Mouse (Mus musculus) brown adipose tissue, adult 24 weeks (tissue): ENCODE data around the gene Mknk1. TPM values are rescaled to one million over a fixed set of nuclear protein-coding genes. Genes with fewer than 3 reads are reported as not detected.
A peak's percentile ranks its signal among the peaks of the same experiment; 100 is the strongest.

Experiments
- H3K27ac ChIP-seq: fragments of 200-500 bp; replicated peaks from 2 replicates; pipeline ENCODE4 v1.5.1; 2012; ENCODE audit warnings: low read depth, mild to moderate bottlenecking, low read length
- H3K4me1 ChIP-seq: fragments of 200-500 bp; 2 replicates; pipeline ENCODE4 v1.6.1; 2012; ENCODE audit warnings: low read length, mixed read lengths; ENCODE audit not compliant: control insufficient read depth, insufficient read depth, insufficient read length
- H3K4me3 ChIP-seq: fragments of 200-500 bp; 2 replicates; pipeline ENCODE4 v1.5.1; 2012; ENCODE audit warnings: low read depth, mild to moderate bottlenecking, low read length, moderate library complexity; ENCODE audit not compliant: insufficient read depth
- polyA plus RNA-seq: library from polyadenylated mRNA; stranded (reverse); fragments of >200 nt; gene quantifications from 2 replicates; pipeline ENCODE4 v1.2.4, GENCODE M21; 2012; ENCODE audit not compliant: missing spikeins, insufficient read depth, insufficient read length

Mknk1 gene
- polyA plus RNA-seq, 1 experiment = 14.1 TPM

DNA sequence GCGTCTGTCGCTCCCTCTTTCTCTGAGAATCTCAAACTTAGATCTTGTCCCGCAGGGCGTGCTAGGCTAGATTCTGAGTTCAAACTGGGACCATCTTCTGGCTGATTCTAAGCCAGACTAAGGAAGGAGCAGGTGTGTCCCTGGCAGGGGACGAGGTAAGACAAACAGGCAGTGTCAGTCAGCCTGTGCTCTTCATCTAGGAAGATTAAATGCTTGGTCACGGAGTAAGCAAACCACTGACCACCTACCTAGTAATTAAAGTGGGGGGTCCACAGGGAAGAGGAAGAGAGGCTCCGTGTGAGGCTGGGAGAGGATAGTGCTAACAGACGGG, 10.5 kb upstream of the Mknk1 start:
- Histone ChIP-seq H3K4me3 (peak overlapping the region; percentile 88), H3K27ac (peak overlapping the region; percentile 44), H3K4me1 (peaks cover 10% of the 10 kb centered on the region; the same call in 1 of the 2 replicates)

DNA sequence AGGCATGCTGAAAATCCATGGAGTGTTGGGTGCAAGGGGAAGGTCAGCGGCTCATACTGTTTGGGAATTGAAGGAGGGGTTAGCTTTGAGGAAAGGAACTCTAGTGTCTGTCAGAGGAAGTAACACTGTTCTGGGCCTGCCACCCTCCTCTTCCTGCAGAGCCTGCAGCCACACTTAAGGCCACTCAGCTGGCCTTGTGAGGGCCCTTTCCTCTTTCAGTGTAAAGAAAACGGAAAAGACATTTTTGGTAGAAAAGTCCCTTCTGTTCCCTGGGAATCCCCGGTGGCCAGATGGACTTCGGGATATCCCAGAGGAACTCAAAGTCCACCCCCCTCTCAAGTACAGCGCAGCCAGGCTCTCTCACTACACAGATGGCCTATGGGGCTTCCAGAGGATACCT, 8.5 kb upstream of the Mknk1 start:
- H3K4me3 ChIP-seq = no peak overlapping the region
- peaks cover 10% of the 10 kb centered on the region; the same call in 1 of the 2 replicates for H3K4me1 ChIP-seq
- peak overlapping the region; percentile 42 for H3K27ac ChIP-seq

DNA sequence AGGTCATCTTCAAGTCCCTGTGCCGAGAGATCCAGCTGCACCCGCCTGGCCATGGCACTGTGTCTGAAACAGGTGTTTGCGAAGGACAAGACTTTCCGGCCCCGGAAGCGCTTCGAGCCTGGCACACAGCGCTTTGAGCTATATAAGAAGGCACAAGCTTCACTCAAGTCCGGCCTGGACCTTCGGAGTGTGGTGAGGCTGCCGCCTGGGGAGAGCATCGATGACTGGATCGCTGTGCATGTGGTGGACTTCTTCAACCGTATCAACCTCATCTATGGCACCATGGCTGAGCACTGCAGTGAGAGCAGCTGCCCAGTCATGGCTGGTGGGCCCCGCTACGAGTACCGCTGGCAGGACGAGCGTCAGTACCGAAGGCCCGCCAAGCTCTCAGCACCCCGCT, 7.8 kb upstream of the Mknk1 start:
- Histone ChIP-seq H3K4me3 (no peak overlapping the region), H3K4me1 (peaks cover 10% of the 10 kb centered on the region; the same call in 1 of the 2 replicates), H3K27ac (peak overlapping the region; percentile 23; the same call in 1 of the 2 replicates)

DNA sequence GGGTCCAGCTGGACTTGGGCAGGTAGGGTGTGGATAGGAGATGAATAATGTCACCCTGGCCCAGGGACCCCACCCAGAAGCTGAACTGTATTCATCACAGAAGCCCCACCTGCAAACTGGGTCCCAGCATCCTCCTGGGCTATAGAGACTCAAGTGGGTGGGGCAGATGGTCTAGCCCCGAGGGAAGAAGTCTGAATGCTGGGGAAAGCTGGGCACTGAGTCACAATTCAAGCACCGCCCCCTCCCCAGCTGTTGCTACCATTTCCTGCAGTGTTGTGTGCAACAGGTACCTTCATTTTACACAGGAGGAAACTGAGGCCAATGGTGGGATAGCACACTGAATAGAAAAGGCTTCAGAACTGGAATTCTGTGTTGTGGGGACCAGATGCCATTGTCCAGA, 7.0 kb upstream of the Mknk1 start:
- H3K4me3 ChIP-seq = no peak overlapping the region
- no peak overlapping the region for H3K27ac ChIP-seq
- H3K4me1 ChIP-seq = peaks cover 10% of the 10 kb centered on the region; the same call in 1 of the 2 replicates

DNA sequence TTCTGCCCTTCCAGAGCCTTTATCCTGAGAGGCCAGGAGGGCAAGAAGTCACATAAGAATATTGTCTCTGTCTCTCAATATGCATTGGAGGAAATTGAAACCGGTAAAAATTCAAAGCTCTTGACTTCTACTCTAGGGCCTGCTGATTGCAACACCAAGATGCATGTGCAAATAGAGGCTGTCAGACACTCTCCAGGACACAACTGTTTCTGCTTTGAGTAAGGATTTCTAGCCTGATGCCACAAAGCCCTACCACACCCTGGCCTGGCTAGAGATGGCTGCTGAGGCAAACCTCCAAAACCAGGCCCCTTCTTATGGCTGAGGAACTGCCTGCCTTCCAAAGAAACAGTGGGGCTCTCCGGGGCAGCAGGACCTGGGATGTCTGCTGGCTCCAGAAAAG, 3.4 kb upstream of the Mknk1 start:
- Histone ChIP-seq H3K4me1 (peaks cover 5% of the 10 kb centered on the region), H3K27ac (no peak overlapping the region), H3K4me3 (no peak overlapping the region)

DNA sequence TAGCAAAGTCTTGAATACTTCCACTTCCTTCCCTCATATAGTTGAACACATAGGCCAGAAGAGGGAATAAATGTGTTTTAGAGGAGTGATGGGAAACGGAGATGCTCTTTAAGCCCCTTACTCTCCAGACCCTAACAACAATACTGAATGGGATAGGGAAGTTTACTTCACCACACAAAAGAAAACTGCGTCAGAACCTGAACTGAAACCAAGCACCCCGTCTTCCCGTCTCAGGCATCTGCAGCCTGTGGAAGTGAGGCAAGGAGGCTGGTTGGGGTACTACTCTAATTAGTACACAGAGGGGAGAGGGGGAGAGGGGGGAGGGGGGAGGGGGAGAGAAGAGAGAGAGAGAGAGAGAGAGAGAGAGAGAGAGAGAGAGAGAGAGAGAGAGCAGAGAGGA, 802 bp upstream of the Mknk1 start:
- no peak overlapping the region for H3K4me3 ChIP-seq
- peaks cover 3% of the 10 kb centered on the region for H3K4me1 ChIP-seq
- H3K27ac ChIP-seq = no peak overlapping the region

DNA sequence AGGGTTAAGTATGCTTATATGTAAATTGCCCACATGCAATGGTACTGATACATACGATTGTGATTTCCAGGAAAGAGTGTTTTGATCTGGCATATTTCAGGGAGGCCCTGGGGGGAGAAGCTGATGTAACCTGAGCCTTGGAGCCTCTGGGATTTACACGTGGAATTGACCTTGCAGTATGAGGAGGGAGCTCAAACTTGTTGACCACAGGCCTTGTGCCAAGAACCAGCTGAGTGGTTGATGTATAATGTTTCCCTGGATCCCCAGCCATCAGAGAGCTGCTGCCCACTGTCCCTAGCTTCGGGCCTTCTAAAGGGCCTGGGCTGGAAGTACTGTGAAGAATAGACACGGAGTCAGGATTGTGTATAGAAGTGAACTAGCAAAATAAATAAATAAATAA, 958 bp downstream of the Mknk1 start:
- Histone ChIP-seq H3K27ac (0 out of 2 replicates have a peak overlapping the region, but pooled peaks have one; percentile 7), H3K4me3 (peak overlapping the region; percentile 78), H3K4me1 (peaks cover 3% of the 10 kb centered on the region)

DNA sequence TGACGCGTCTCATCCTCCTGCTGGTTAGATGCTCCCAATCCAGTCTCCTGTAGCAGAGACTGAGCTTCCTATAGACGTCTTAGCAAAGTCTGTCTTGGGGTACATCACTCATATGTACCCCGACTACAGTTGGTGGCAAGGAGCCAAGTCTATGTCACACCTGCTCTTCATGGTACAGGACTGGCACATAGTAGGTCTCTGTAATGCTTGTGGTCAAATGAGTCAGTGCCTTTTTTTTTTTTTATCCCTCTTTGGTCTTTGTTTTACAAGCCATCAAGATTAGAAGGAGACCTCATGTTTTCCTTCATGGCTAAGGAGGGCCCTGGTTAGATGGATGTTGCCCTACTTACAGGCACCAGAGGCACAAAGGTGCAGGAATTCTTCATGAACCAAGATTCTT, 1.8 kb downstream of the Mknk1 start:
- Histone ChIP-seq H3K4me3 (no peak overlapping the region), H3K27ac (no peak overlapping the region), H3K4me1 (peaks cover 3% of the 10 kb centered on the region)

DNA sequence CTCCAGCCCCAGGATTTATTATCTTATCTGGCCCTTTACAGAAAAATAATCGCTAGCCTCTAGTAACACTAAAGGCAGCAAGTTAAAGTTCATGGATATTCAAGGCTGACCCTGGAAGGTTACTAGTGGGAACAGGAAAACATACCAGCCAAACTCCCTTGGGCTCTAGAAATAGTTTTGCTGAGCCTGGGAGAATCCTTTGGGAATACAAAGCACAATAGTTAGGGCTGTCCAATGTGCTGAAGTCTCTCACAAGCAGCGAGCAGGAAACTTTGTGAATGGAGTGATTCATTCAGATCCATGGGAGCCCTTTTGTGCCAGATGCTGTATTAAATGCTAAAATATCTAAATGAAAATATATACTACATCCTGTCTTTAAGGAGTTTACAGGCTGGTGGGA, 7.7 kb downstream of the Mknk1 start:
- no peak overlapping the region for H3K4me3 ChIP-seq
- H3K4me1 ChIP-seq = peaks cover 29% of the 10 kb centered on the region
- peak overlapping the region; percentile 54; the same call in 1 of the 2 replicates for H3K27ac ChIP-seq

DNA sequence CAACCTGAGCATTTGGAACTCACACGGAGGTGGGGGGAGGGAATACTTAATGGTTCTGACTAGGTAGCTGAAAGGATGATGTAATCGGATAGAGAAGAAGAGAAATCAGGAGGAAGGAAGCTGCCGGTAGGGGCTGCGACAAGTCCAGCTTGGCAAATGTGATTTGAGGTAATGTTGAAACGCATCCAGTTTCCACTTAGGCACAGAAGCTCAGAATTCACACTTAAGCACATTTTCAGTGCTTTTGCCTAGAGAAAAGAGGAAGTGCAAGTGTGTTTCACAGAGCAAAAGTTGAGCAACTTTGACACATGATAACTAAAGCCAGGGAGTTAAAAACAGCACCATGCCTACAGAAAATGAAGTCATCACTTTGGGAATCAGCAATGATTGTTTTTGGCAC, 8.4 kb downstream of the Mknk1 start:
- Histone ChIP-seq H3K4me1 (peaks cover 29% of the 10 kb centered on the region), H3K27ac (peak overlapping the region; percentile 70), H3K4me3 (no peak overlapping the region)

DNA sequence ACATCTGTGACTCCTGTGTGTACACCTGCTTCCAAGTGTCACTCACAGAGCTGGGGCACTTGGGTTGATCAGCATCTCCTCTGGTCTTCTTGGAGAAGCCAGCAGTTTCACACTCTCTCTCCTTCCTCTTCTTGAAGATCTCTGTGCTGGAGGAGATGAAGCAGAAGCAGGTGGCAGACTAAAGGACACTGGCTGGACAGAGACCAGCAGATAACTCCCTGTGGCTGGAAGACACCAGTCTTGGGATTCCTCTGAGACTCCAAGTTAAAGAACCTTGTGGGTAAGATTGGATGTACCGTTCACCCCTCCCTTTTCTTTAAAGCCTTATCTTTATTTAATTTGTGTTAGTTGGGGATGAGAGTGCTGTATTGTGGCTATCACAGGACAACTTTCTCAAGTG, 9.1 kb downstream of the Mknk1 start:
- Histone ChIP-seq H3K4me3 (no peak overlapping the region), H3K4me1 (peaks cover 29% of the 10 kb centered on the region), H3K27ac (peak overlapping the region; percentile 70; the same call in 1 of the 2 replicates)

DNA sequence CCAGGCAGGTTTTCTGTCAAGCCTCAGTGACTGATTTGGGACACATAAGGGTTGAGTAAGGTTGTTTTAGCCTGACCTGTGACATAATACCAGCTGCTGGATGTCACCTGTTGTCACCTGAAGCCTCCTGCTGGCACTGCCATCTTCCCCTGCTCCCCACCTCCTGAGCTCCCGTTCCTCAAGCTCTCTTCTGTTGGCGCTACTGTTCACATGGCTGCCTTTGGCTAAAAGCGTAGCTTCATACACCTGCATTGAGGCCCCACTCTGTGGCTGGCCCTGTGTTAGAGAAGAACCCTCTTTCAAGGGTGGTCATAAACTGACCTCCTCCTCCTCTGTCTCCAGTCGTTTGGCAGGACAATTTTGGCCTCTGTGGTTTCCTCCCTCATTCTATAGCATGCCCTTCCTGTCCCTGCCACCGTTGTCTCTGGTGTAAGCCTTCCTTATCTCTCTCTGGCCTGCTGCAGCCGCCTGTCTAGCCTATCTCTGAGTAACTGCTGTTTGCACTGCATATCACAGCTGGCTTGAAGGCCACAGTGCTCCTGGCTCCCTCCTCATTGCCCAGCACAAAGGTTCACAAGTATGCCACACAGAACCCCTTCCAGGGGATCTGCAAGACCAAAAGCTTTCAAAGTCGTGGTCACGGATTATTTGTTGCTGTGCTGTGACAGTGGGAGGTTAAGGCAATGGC, 10.1 kb downstream of the Mknk1 start:
- Histone ChIP-seq H3K4me1 (peaks cover 29% of the 10 kb centered on the region), H3K27ac (0 out of 2 replicates have a peak overlapping the region, but pooled peaks have one; percentile 3), H3K4me3 (no peak overlapping the region)

DNA sequence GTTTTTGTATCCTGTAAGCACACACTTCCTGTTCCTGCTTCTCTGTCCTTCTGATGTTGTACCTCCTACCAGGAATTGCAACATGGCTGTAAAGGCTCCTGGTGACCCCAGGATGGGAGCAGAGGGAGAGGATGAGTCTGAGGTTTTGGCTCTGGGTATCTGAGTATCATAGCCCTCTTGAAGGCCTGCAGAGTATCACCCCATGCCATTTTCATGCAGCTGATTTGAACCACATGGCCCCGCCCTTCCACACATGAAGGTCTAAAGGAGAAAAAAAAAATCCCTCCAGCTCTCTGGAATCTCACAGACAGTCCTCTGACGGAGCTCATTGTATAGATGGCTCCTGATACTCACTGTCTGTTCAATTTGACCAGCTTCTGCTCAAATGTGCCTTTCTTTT, 11.1 kb downstream of the Mknk1 start:
- Histone ChIP-seq H3K4me3 (no peak overlapping the region), H3K27ac (no peak overlapping the region; the same call in 1 of the 2 replicates), H3K4me1 (peaks cover 29% of the 10 kb centered on the region)

DNA sequence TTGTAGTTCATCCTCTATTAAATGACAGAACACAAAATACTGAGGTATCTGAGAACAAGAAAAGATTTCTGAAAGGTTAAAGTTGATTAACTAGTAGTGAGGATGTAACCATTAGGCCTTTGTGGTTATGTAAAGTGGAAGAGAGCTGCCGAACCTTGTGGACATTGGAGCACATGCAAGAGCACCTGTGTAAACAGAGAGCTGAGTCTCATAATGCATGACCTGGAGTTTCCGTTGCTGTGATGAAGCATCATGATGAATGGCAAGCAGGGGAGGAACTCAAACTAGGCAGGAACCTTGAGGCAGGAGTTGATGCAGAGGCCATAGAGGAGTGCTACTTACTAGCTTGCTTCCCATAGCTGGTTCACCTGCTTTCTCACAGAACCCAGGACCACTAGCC, 11.6 kb downstream of the Mknk1 start:
- peaks cover 29% of the 10 kb centered on the region for H3K4me1 ChIP-seq
- H3K4me3 ChIP-seq = no peak overlapping the region
- H3K27ac ChIP-seq = no peak overlapping the region

DNA sequence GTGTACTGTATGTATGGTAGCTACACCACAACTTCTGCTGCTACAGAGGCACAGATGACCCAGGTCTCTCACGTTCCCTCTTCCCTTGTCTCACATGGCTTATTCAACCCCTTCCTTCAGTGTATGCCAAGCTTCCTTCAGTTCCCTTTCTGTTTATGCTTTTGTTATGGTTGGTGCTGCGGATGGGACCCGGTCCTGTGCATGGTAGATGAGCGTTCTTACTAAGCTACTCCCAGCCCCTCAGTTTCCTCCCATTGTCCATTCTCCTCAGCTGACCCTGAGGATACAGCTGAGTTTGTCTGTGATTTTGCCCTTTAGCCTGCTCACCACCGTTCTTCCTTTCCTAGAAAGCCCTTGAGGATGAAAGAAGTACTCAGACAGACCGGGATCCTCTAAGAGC, 12.6 kb downstream of the Mknk1 start:
- Histone ChIP-seq H3K27ac (no peak overlapping the region), H3K4me3 (no peak overlapping the region), H3K4me1 (peaks cover 29% of the 10 kb centered on the region)

DNA sequence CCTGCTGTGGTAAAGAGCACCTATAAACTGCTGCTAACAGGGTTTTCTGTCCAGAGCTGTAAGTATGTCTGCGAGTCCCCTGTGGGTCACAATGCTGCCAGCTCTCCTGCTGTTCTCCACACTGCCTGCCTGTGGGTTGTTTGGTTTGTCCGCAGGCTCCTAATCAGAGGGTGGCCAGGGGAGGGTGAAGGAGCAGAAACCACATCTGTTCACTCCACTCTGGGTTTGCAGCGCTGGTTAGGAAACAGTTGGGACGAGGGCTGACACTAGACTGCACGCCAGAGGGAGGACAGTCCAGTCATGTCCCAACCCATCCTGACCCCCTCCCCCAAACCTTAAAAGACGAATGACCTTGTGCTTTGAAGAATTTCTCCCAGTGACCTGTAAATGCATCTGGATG, 16.1 kb downstream of the Mknk1 start:
- no peak overlapping the region for H3K4me3 ChIP-seq
- H3K4me1 ChIP-seq = peaks cover 11% of the 10 kb centered on the region
- no peak overlapping the region for H3K27ac ChIP-seq
